Mouse (Mus musculus): Measurements from ENCODE around the gene Prss35. TPM values are rescaled to one million over a fixed set of nuclear protein-coding genes. Genes with fewer than 3 reads are reported as not detected.

Gene Prss35
- polyA plus RNA-seq (2012; rRNA removed) = 4.9 and 5.0 TPM in 2 replicates

GRCm38 (mm10) chr9:86742959-86743911 lies at the start of gene Prss35:
Prss35 (plus strand) TSS chr9:86743649.

GRCm38 (mm10) chr9:86695818-86696261 lies 47.6 kb upstream of the Prss35 start, which contains the start of gene Me1:
Me1 (minus strand) TSS chr9:86695953.

Other genes starting within 250 kb of the Prss35 start
- gene Pgm3, start 171.8 kb upstream of the Prss35 start, polyA plus RNA-seq (2012; rRNA removed) = 23.6 and 24.5 TPM in 2 replicates
- 17.8 and 20.9 TPM in 2 replicates for gene Rwdd2a, start 171.7 kb upstream of the Prss35 start, polyA plus RNA-seq (2012; rRNA removed)
- 33.0 and 38.9 TPM in 2 replicates for gene Me1, start 47.7 kb upstream of the Prss35 start, polyA plus RNA-seq (2012; rRNA removed)
- 177 and 178 TPM in 2 replicates for gene Snap91, start 137.0 kb downstream of the Prss35 start, polyA plus RNA-seq (2012; rRNA removed)